Mouse (Mus musculus) spleen, adult 2 months (tissue): ENCODE data around the gene Ces1c.

Experiments
- CTCF ChIP-seq: fragments of 200-500 bp; IDR thresholded peaks from 2 replicates; pipeline ENCODE4 v1.5.1; 2011; ENCODE audit warnings: mild to moderate bottlenecking, inconsistent platforms; ENCODE audit not compliant: insufficient read depth, insufficient read length, insufficient replicate concordance; ENCODE audit errors: extremely low read depth
- POLR2A ChIP-seq: fragments of 200-500 bp; IDR thresholded peaks from 2 replicates; pipeline ENCODE4 v1.6.1; 2011; ENCODE audit warnings: low read depth, low read length, inconsistent platforms

- TF ChIP-seq POLR2A (no peak), CTCF (no peak)
These were observed 71.9 kb downstream of the Ces1c start for GRCm38 (mm10) chr8:93059185-93059584.
